Mouse (Mus musculus) myocyte (in vitro differentiated cells): ENCODE results near the gene Map3k13. TPM values are rescaled to one million over a fixed set of nuclear protein-coding genes. Genes with fewer than 3 reads are reported as not detected.

Experiments
- H3K27me3 ChIP-seq: one replicate; pipeline ENCODE4 v1.6.1; 2011; ENCODE audit not compliant: control insufficient read depth, insufficient read depth, insufficient read length
- H3K36me3 ChIP-seq: one replicate; pipeline ENCODE4 v1.6.1; 2011; ENCODE audit not compliant: control insufficient read depth, insufficient read depth
- H3K4me2 ChIP-seq: one replicate; pipeline ENCODE4 v1.6.1; 2011; ENCODE audit warnings: low read depth, control low read depth
- H3K4me3 ChIP-seq: one replicate; pipeline ENCODE4 v1.5.1; 2011; ENCODE audit warnings: mild to moderate bottlenecking, control low read depth, moderate library complexity
- H3K79me2 ChIP-seq: one replicate; pipeline ENCODE4 v1.6.1; 2011; ENCODE audit not compliant: control insufficient read depth, insufficient read depth
- H3ac ChIP-seq: one replicate; pipeline ENCODE4 v1.6.1; 2011; ENCODE audit not compliant: control insufficient read depth, insufficient read length
- CEBPB ChIP-seq: IDR thresholded peaks from 2 replicates; pipeline ENCODE4 v1.6.1; 2011; ENCODE audit warnings: mild to moderate bottlenecking, moderate library complexity; ENCODE audit not compliant: poor library complexity, insufficient read depth, severe bottlenecking
- E2F4 ChIP-seq: IDR thresholded peaks from one replicate; pipeline ENCODE4 v1.6.1; 2011; ENCODE audit warnings: mild to moderate bottlenecking, control low read depth, moderate library complexity; ENCODE audit not compliant: insufficient read depth
- MAX ChIP-seq: IDR thresholded peaks from one replicate; pipeline ENCODE4 v1.6.1; 2011; ENCODE audit warnings: low read depth, mild to moderate bottlenecking, control low read depth
- MYOD1 ChIP-seq, 3 experiments: IDR thresholded peaks; one replicate each; pipeline ENCODE4 v1.6.1; 2011; ENCODE audit warnings: control low read depth in 2 of 3, low read depth in 2 of 3, mild to moderate bottlenecking in 2 of 3, moderate library complexity in 1 of 3; ENCODE audit not compliant: insufficient read length in 2 of 3, control insufficient read depth in 1 of 3
- MYOG ChIP-seq, 3 experiments: IDR thresholded peaks; one replicate each; pipeline ENCODE4 v1.6.1; 2011; ENCODE audit warnings: control low read depth in 2 of 3, low read depth in 2 of 3, mild to moderate bottlenecking in 2 of 3; ENCODE audit not compliant: insufficient read length in 2 of 3, control insufficient read depth in 1 of 3, insufficient read depth in 1 of 3
- POLR2A ChIP-seq: IDR thresholded peaks from one replicate; pipeline ENCODE4 v1.6.1; 2011; ENCODE audit warnings: low read depth, mild to moderate bottlenecking, control low read depth, moderate library complexity; ENCODE audit not compliant: insufficient read length
- POLR2AphosphoS2 ChIP-seq: IDR thresholded peaks from one replicate; pipeline ENCODE4 v1.6.1; 2011; ENCODE audit warnings: low read depth, control low read depth; ENCODE audit not compliant: insufficient read length
- REST ChIP-seq: IDR thresholded peaks from one replicate; pipeline ENCODE4 v1.6.1; 2011; ENCODE audit warnings: mild to moderate bottlenecking, control low read depth, moderate library complexity; ENCODE audit not compliant: insufficient read depth, insufficient read length
- SRF ChIP-seq: IDR thresholded peaks from one replicate; pipeline ENCODE4 v1.6.1; 2011; ENCODE audit warnings: low read depth; ENCODE audit not compliant: control insufficient read depth, insufficient read length
- TCF12 ChIP-seq: IDR thresholded peaks from one replicate; pipeline ENCODE4 v1.6.1; 2011; ENCODE audit warnings: mild to moderate bottlenecking, control low read depth; ENCODE audit not compliant: poor library complexity, insufficient read depth, severe bottlenecking
- TCF3 ChIP-seq: IDR thresholded peaks from one replicate; pipeline ENCODE4 v1.6.1; 2011; ENCODE audit warnings: low read depth, control low read depth; ENCODE audit not compliant: insufficient read length
- USF1 ChIP-seq: IDR thresholded peaks from one replicate; pipeline ENCODE4 v1.6.1; 2011; ENCODE audit warnings: low read depth, mild to moderate bottlenecking, control low read depth, moderate library complexity
- polyA plus RNA-seq: library from polyadenylated mRNA; unstranded; fragments of >200 nt; fragmentation: generic; extraction: Trizol; gene quantifications from one replicate; pipeline ENCODE4 v1.2.1, GENCODE M21; 2012; ENCODE audit warnings: missing spikeins

Map3k13 gene
- polyA plus RNA-seq, 1 experiment = 0.31 TPM

- Histone ChIP-seq H3K4me3 (no peak overlapping the region), H3K79me2 (no peaks in the 10 kb centered on the region), H3K4me2 (no peak overlapping the region), H3K27me3 (no peaks in the 10 kb centered on the region), H3K36me3 (no peaks in the 10 kb centered on the region), H3ac (no peak overlapping the region)
- peak in 1 of 3 experiments; percentile 38 for TF ChIP-seq MYOG (IDR thresholded peaks at IDR 0.05; ENCODE audit: control insufficient read depth in 1 of 3, insufficient read depth in 1 of 3, insufficient read length in 2 of 3, low read depth in 2 of 3)
- TF ChIP-seq MAX = no peak
These were observed 40.9 kb downstream of the Map3k13 start for GRCm38 (mm10) chr16:21834866-21835583.

- Histone ChIP-seq H3ac (no peak overlapping the region), H3K4me2 (no peak overlapping the region), H3K36me3 (no peaks in the 10 kb centered on the region), H3K27me3 (no peaks in the 10 kb centered on the region), H3K79me2 (no peaks in the 10 kb centered on the region), H3K4me3 (no peak overlapping the region)
- TF ChIP-seq REST = no peak
- no peak for TF ChIP-seq MYOD1 (IDR thresholded peaks at IDR 0.05; ENCODE audit: control insufficient read depth in 1 of 3, insufficient read length in 2 of 3, low read depth in 2 of 3)
- no peak for TF ChIP-seq MAX
- TF ChIP-seq E2F4 = no peak
- TF ChIP-seq MYOG (IDR thresholded peaks at IDR 0.05; ENCODE audit: control insufficient read depth in 1 of 3, insufficient read depth in 1 of 3, insufficient read length in 2 of 3, low read depth in 2 of 3) = no peak
- TF ChIP-seq USF1 = no peak
- no peak for TF ChIP-seq SRF
- no peak for TF ChIP-seq TCF12
- no peak for TF ChIP-seq POLR2A
- TF ChIP-seq CEBPB = no peak
- TF ChIP-seq TCF3 = no peak
These were observed 41.4 kb downstream of the Map3k13 start for GRCm38 (mm10) chr16:21835584-21835931.

GRCm38 (mm10) chr16:21836311-21837072, 42.3 kb downstream of the Map3k13 start:
- Histone ChIP-seq H3ac (no peak overlapping the region), H3K36me3 (no peaks in the 10 kb centered on the region), H3K4me2 (peak overlapping the region; percentile 67), H3K27me3 (no peaks in the 10 kb centered on the region), H3K79me2 (no peaks in the 10 kb centered on the region), H3K4me3 (no peak overlapping the region)
- TF ChIP-seq USF1 = no peak
- TF ChIP-seq TCF12 = no peak
- no peak for TF ChIP-seq MAX
- no peak for TF ChIP-seq TCF3
- no peak for TF ChIP-seq MYOG (IDR thresholded peaks at IDR 0.05; ENCODE audit: control insufficient read depth in 1 of 3, insufficient read depth in 1 of 3, insufficient read length in 2 of 3, low read depth in 2 of 3)
- no peak for TF ChIP-seq MYOD1 (IDR thresholded peaks at IDR 0.05; ENCODE audit: control insufficient read depth in 1 of 3, insufficient read length in 2 of 3, low read depth in 2 of 3)
- no peak for TF ChIP-seq CEBPB
- TF ChIP-seq E2F4 = no peak
- TF ChIP-seq REST = no peak
- TF ChIP-seq POLR2A = no peak

- H3K36me3 ChIP-seq = no peaks in the 10 kb centered on the region
- no peaks in the 10 kb centered on the region for H3K27me3 ChIP-seq
- H3K79me2 ChIP-seq = no peaks in the 10 kb centered on the region
- H3K4me2 ChIP-seq = no peak overlapping the region
- no peak for TF ChIP-seq POLR2AphosphoS2
- TF ChIP-seq USF1 = no peak
- no peak for TF ChIP-seq REST
- no peak for TF ChIP-seq SRF
- TF ChIP-seq E2F4 = no peak
- no peak for TF ChIP-seq MYOD1 (IDR thresholded peaks at IDR 0.05; ENCODE audit: control insufficient read depth in 1 of 3, insufficient read length in 2 of 3, low read depth in 2 of 3)
- TF ChIP-seq CEBPB = no peak
- no peak overlapping the region for H3ac ChIP-seq
- no peak overlapping the region for H3K4me3 ChIP-seq
These were observed 43.5 kb downstream of the Map3k13 start for GRCm38 (mm10) chr16:21837694-21838093.

- peaks cover 4% of the 10 kb centered on the region for H3K27me3 ChIP-seq
- H3ac ChIP-seq = no peak overlapping the region
- peak overlapping the region; percentile 77 for H3K4me2 ChIP-seq
- no peak for TF ChIP-seq E2F4
- no peak for TF ChIP-seq MYOD1 (IDR thresholded peaks at IDR 0.05; ENCODE audit: control insufficient read depth in 1 of 3, insufficient read length in 2 of 3, low read depth in 2 of 3)
- H3K79me2 ChIP-seq = no peaks in the 10 kb centered on the region
- H3K36me3 ChIP-seq = no peaks in the 10 kb centered on the region
- peak overlapping the region; percentile 23 for H3K4me3 ChIP-seq
These were observed 51.9 kb downstream of the Map3k13 start for GRCm38 (mm10) chr16:21845800-21846671.
